Mouse (Mus musculus): ENCODE data around the gene Hdac4.

GRCm38 (mm10) chr1:92100371-92100891, 95.1 kb downstream of the Hdac4 start:
- no peak for TF ChIP-seq CTCF (IDR thresholded peaks at IDR 0.05; ENCODE audit: extremely low read depth, insufficient read depth, insufficient read length, insufficient replicate concordance)
- TF ChIP-seq POLR2A (IDR thresholded peaks at IDR 0.05; ENCODE audit: low read depth, low read length) = no peak
